Comparison of ENCODE assay signal across 9 mouse cellular contexts in genomic region chr3:52196936-52197246, GRCm38 (mm10).
DNase-seq lines count a peak whose midpoint lies in the region; ATAC-seq and TF ChIP-seq lines count a peak whose summit lies in the region.
"Had no signal": no experiment of that assay in that cellular context is flagged by ENCODE, and none has a peak within 500 bp of the region (broad histone marks: within the 10 kb centered on the region; RNA-seq: fewer than 3 reads in every experiment).

No protein-coding gene starts in this region.

- H3K9ac ChIP-seq in lung, embryonic 14.5 days: no peak overlapping the region; the same call in 1 of the 2 replicates
- H3K9ac ChIP-seq in limb, embryonic 12.5 days (replicated peaks): no peak overlapping the region; the same call in 1 of the 2 replicates
- no peak overlapping the region for H3K9ac ChIP-seq in stomach, embryonic 14.5 days (replicated peaks; ENCODE audit: low read depth, low read length)
- H3K9ac ChIP-seq: liver, embryonic 15.5 days had no signal

- no peak for ATAC-seq in lung, embryonic 14.5 days (ENCODE audit: insufficient read depth)
- ATAC-seq in limb, embryonic 12.5 days (ENCODE audit: insufficient number of reproducible peaks, insufficient read depth, low FRiP score, low TSS enrichment, low read depth): no peak
- ATAC-seq in stomach, embryonic 14.5 days (ENCODE audit: insufficient number of reproducible peaks, insufficient read depth, low FRiP score, low read depth): no peak

- peak overlapping the region; percentile 41; the same call in 1 of the 2 replicates for H3K4me3 ChIP-seq in lung, embryonic 14.5 days (ENCODE audit: low read depth, low read length)
- no peak overlapping the region for H3K4me3 ChIP-seq in limb, embryonic 12.5 days (replicated peaks)
- H3K4me3 ChIP-seq in stomach, embryonic 14.5 days (ENCODE audit: low read depth, low read length): 0 out of 2 replicates have a peak overlapping the region, but pooled peaks have one; percentile 26

- WGBS in lung, embryonic 14.5 days: 67% methylated on average over 2 of the region's 2 CpGs
- WGBS in limb, embryonic 12.5 days: 70% methylated on average over 2 of the region's 2 CpGs
- 59% methylated on average over 2 of the region's 2 CpGs for WGBS in stomach, embryonic 14.5 days

- H3K4me1 ChIP-seq in lung, embryonic 14.5 days (ENCODE audit: insufficient read depth): peaks cover 4% of the 10 kb centered on the region; the same call in 1 of the 2 replicates
- H3K4me1 ChIP-seq in limb, embryonic 12.5 days (replicated peaks): peaks cover 28% of the 10 kb centered on the region
- peaks cover 14% of the 10 kb centered on the region for H3K4me1 ChIP-seq in stomach, embryonic 14.5 days (ENCODE audit: control insufficient read depth, insufficient read depth, low read length)

- TF ChIP-seq CTCF in lung, embryonic 14.5 days (IDR thresholded peaks at IDR 0.05; ENCODE audit: low read depth): no peak

- H3K27me3 ChIP-seq in lung, embryonic 14.5 days (ENCODE audit: insufficient read depth, low read length): no peaks in the 10 kb centered on the region
- H3K27me3 ChIP-seq in limb, embryonic 12.5 days: peaks cover 21% of the 10 kb centered on the region
- no peaks in the 10 kb centered on the region for H3K27me3 ChIP-seq in stomach, embryonic 14.5 days (ENCODE audit: control insufficient read depth, insufficient read depth, low read length)

- DNase-seq in embryo, embryonic 10.5 days (ENCODE audit: low spot score): peak; percentile 15
- no peak for DNase-seq in embryo, embryonic 11 days
- no peak for DNase-seq in lung, embryonic 14.5 days
- no peak for DNase-seq in lung, postnatal 4 days
- no peak for DNase-seq in Muller cell, postnatal 12 days (ENCODE audit: inconsistent ontology term)
- DNase-seq in right cerebral cortex, postnatal 10 days (ENCODE audit: low spot score in 2 of 2): no peak

- no peaks in the 10 kb centered on the region for H3K36me3 ChIP-seq in lung, embryonic 14.5 days (ENCODE audit: insufficient read depth)
- H3K36me3 ChIP-seq in limb, embryonic 12.5 days: no peaks in the 10 kb centered on the region
- H3K36me3 ChIP-seq in stomach, embryonic 14.5 days (ENCODE audit: control insufficient read depth, insufficient read depth, low read length): no peaks in the 10 kb centered on the region
- H3K36me3 ChIP-seq: liver, embryonic 15.5 days had no signal

- no peaks in the 10 kb centered on the region for H3K9me3 ChIP-seq in lung, embryonic 14.5 days (ENCODE audit: low read depth, low read length)
- no peaks in the 10 kb centered on the region for H3K9me3 ChIP-seq in limb, embryonic 12.5 days
- H3K9me3 ChIP-seq in stomach, embryonic 14.5 days (ENCODE audit: control insufficient read depth, low read depth, low read length): no peaks in the 10 kb centered on the region
- H3K9me3 ChIP-seq: liver, embryonic 15.5 days had no signal

- peak overlapping the region; percentile 78 for H3K4me2 ChIP-seq in lung, embryonic 14.5 days
- H3K4me2 ChIP-seq in limb, embryonic 12.5 days: peak overlapping the region; percentile 77; the same call in 1 of the 2 replicates
- peak overlapping the region; percentile 65 for H3K4me2 ChIP-seq in stomach, embryonic 14.5 days (replicated peaks; ENCODE audit: low read depth, low read length)

- peak overlapping the region; percentile 45; the same call in 1 of the 2 replicates for H3K27ac ChIP-seq in lung, embryonic 14.5 days (ENCODE audit: low read depth)
- no peak overlapping the region for H3K27ac ChIP-seq in limb, embryonic 12.5 days
- no peak overlapping the region; the same call in 1 of the 2 replicates for H3K27ac ChIP-seq in stomach, embryonic 14.5 days (ENCODE audit: low read length)
- H3K27ac ChIP-seq: liver, embryonic 15.5 days had no signal
